27 mouse cellular contexts compared by ENCODE assay signal in genomic region chr5:111012587-111012986, GRCm38 (mm10).
DNase-seq lines count a peak whose midpoint lies in the region; ATAC-seq and TF ChIP-seq lines count a peak whose summit lies in the region.
"Had no signal": no experiment of that assay in that cellular context is flagged by ENCODE, and none has a peak within 500 bp of the region (broad histone marks: within the 10 kb centered on the region; RNA-seq: fewer than 3 reads in every experiment).

No protein-coding gene starts in this region.

- no peak for TF ChIP-seq CTCF in gastrocnemius, adult 2 months (IDR thresholded peaks at IDR 0.05)

- peak overlapping the region; percentile 69 for H3K27ac ChIP-seq in gastrocnemius, adult 2 months
- H3K27ac ChIP-seq in kidney, embryonic 15.5 days: peak overlapping the region; percentile 45; the same call in 1 of the 2 replicates
- H3K27ac ChIP-seq in embryonic facial prominence, embryonic 10.5 days (replicated peaks): 0 out of 2 replicates have a peak overlapping the region, but pooled peaks have one; percentile 19
- peak overlapping the region; percentile 42; the same call in 1 of the 2 replicates for H3K27ac ChIP-seq in neural tube, embryonic 15.5 days (replicated peaks)
- H3K27ac ChIP-seq: heart, embryonic 15.5 days; intestine, embryonic 15.5 days; limb, embryonic 10.5 days; limb, embryonic 15.5 days; liver, embryonic 13.5 days; midbrain, embryonic 15.5 days had no signal

- H3K27me3 ChIP-seq in kidney, embryonic 15.5 days: no peaks in the 10 kb centered on the region
- no peaks in the 10 kb centered on the region for H3K27me3 ChIP-seq in embryonic facial prominence, embryonic 10.5 days (replicated peaks; ENCODE audit: low read depth, poor library complexity, severe bottlenecking)
- no peaks in the 10 kb centered on the region for H3K27me3 ChIP-seq in neural tube, embryonic 15.5 days (replicated peaks)
- H3K27me3 ChIP-seq: forebrain, embryonic 15.5 days; heart, embryonic 15.5 days; intestine, embryonic 15.5 days; limb, embryonic 15.5 days; liver, embryonic 13.5 days; midbrain, embryonic 15.5 days had no signal

- intact Hi-C loops in gastrocnemius, adult 2 months (cut with DNase I): no loop called here

- no peak overlapping the region for H3K4me3 ChIP-seq in gastrocnemius, adult 2 months
- no peak overlapping the region for H3K4me3 ChIP-seq in kidney, embryonic 15.5 days (replicated peaks)
- H3K4me3 ChIP-seq in embryonic facial prominence, embryonic 10.5 days: no peak overlapping the region
- no peak overlapping the region for H3K4me3 ChIP-seq in neural tube, embryonic 15.5 days (replicated peaks)
- H3K4me3 ChIP-seq: forebrain, embryonic 15.5 days; heart, embryonic 15.5 days; intestine, embryonic 15.5 days; limb, embryonic 10.5 days; limb, embryonic 15.5 days; liver, embryonic 13.5 days; megakaryocyte, embryonic 14.5 days; midbrain, embryonic 15.5 days had no signal

- H3K9ac ChIP-seq in kidney, embryonic 15.5 days: no peak overlapping the region
- no peak overlapping the region for H3K9ac ChIP-seq in neural tube, embryonic 15.5 days (replicated peaks)
- H3K9ac ChIP-seq: forebrain, embryonic 15.5 days; heart, embryonic 15.5 days; intestine, embryonic 15.5 days; limb, embryonic 15.5 days; liver, embryonic 13.5 days; midbrain, embryonic 15.5 days had no signal

- peaks cover 53% of the 10 kb centered on the region for H3K4me1 ChIP-seq in kidney, embryonic 15.5 days
- peaks cover 46% of the 10 kb centered on the region for H3K4me1 ChIP-seq in embryonic facial prominence, embryonic 10.5 days
- H3K4me1 ChIP-seq in neural tube, embryonic 15.5 days: peaks cover 70% of the 10 kb centered on the region
- H3K4me1 ChIP-seq: liver, embryonic 13.5 days had no signal

- no peak for DNase-seq in gastrocnemius, adult 2 months
- DNase-seq in gastrocnemius, adult 8-10 months (ENCODE audit: low spot score in 2 of 2): no peak
- DNase-seq in kidney, postnatal 4 days: no peak
- no peak for DNase-seq in embryonic facial prominence, embryonic 10.5 days (ENCODE audit: low spot score)
- no peak for DNase-seq in urinary bladder, adult 18-20 months (ENCODE audit: low spot score in 2 of 2)
- DNase-seq: adrenal gland, adult 8-10 months; cerebellum, adult 2 months; cerebellum, postnatal 25 days; gastrocnemius, postnatal 10 days; kidney, adult 2 months; kidney, postnatal 14 days; liver, embryonic 13.5 days; lung, adult 18-20 months; thymus, adult 2 months; thymus, postnatal 36 days had no signal

- H3K4me2 ChIP-seq in kidney, embryonic 15.5 days: no peak overlapping the region
- no peak overlapping the region for H3K4me2 ChIP-seq in neural tube, embryonic 15.5 days
- H3K4me2 ChIP-seq: forebrain, embryonic 15.5 days; heart, embryonic 15.5 days; intestine, embryonic 15.5 days; limb, embryonic 15.5 days; liver, embryonic 13.5 days; midbrain, embryonic 15.5 days had no signal

- 29% methylated on average over 7 of the region's 7 CpGs for WGBS in kidney, embryonic 15.5 days
- WGBS in embryonic facial prominence, embryonic 10.5 days: 66% methylated on average over 7 of the region's 7 CpGs
- 59% methylated on average over 7 of the region's 7 CpGs for WGBS in neural tube, embryonic 15.5 days

- H3K36me3 ChIP-seq in kidney, embryonic 15.5 days: peaks cover 12% of the 10 kb centered on the region
- peaks cover 23% of the 10 kb centered on the region for H3K36me3 ChIP-seq in embryonic facial prominence, embryonic 10.5 days (replicated peaks)
- no peaks in the 10 kb centered on the region for H3K36me3 ChIP-seq in neural tube, embryonic 15.5 days
- H3K36me3 ChIP-seq: forebrain, embryonic 15.5 days; G1E; heart, embryonic 15.5 days; intestine, embryonic 15.5 days; limb, embryonic 15.5 days; liver, embryonic 13.5 days; midbrain, embryonic 15.5 days had no signal

- no peak for ATAC-seq in kidney, embryonic 15.5 days (replicated peaks; ENCODE audit: low FRiP score)
- ATAC-seq in neural tube, embryonic 15.5 days (ENCODE audit: low FRiP score): no peak
- ATAC-seq: forebrain, embryonic 15.5 days; hindbrain, embryonic 16.5 days; intestine, embryonic 15.5 days; lung, postnatal 0 days; midbrain, embryonic 15.5 days had no signal

- peaks cover 6% of the 10 kb centered on the region; the same call in 1 of the 2 replicates for H3K9me3 ChIP-seq in kidney, embryonic 15.5 days (replicated peaks)
- peaks cover 18% of the 10 kb centered on the region; the same call in 1 of the 2 replicates for H3K9me3 ChIP-seq in embryonic facial prominence, embryonic 10.5 days
- no peaks in the 10 kb centered on the region for H3K9me3 ChIP-seq in neural tube, embryonic 15.5 days (replicated peaks)
- H3K9me3 ChIP-seq: forebrain, embryonic 15.5 days; heart, embryonic 15.5 days; intestine, embryonic 15.5 days; limb, embryonic 15.5 days; liver, embryonic 13.5 days; midbrain, embryonic 15.5 days had no signal

Comparison
In these comparisons a context has a peak if more than half of its experiments do, and no peak if none do; other contexts are left out.
1. H3K27ac ChIP-seq: peak in every context shown above with its lines; median percentile 69 in gastrocnemius, adult 2 months; 45 in kidney, embryonic 15.5 days; 42 in neural tube, embryonic 15.5 days; 19 in embryonic facial prominence, embryonic 10.5 days.